Mouse (Mus musculus) mature B cell (primary cell): Measurements from ENCODE around the gene Fpr-rs4.
"Not testable (repeated sequence)": the region's sequence is repeated elsewhere in the genome, so short reads cannot be mapped to it uniquely, and the experiment has no call there.

Experiments
- in situ Hi-C: fragments of 300-500 bp; cut with MboI; formaldehyde crosslinking; loops from 2 replicates; pipeline ENCODE4 v1.14.3; 2019

Gene Fpr-rs4

GRCm38 (mm10) chr17:18021433-18021832, at the start of gene Fpr-rs4:
TSS of gene Fpr-rs4 (plus strand) at chr17:18021733.
- in situ Hi-C loops, result no loop called here

GRCm38 (mm10) chr17:17973443-17973842, 48.1 kb upstream of the Fpr-rs4 start:
- in situ Hi-C loops, result no loop called here

GRCm38 (mm10) chr17:17981232-17981631, 40.3 kb upstream of the Fpr-rs4 start:
- in situ Hi-C loops, result not testable (repeated sequence)

- in situ Hi-C loops, result no loop called here
These were observed 16.8 kb upstream of the Fpr-rs4 start for GRCm38 (mm10) chr17:18004752-18005151.

- in situ Hi-C loops, result no loop called here
These were observed 27.6 kb downstream of the Fpr-rs4 start, which contains the start of gene Vmn2r124 for GRCm38 (mm10) chr17:18049124-18049523. TSS of gene Vmn2r124 (plus strand) at chr17:18049424.
